Mouse (Mus musculus): ENCODE results near the gene Gm10283. TPM values are rescaled to one million over a fixed set of nuclear protein-coding genes. Genes with fewer than 3 reads are reported as not detected.
"Not testable (repeated sequence)": the region's sequence is repeated elsewhere in the genome, so short reads cannot be mapped to it uniquely, and the experiment has no call there.

Gene Gm10283
- not detected in 2 replicates for polyA plus RNA-seq (2016; fragmentation: Nextera tagmentation; extraction: Ambion mirVana)

- H3K27ac ChIP-seq, result no peak within 1 kb of the TSS
- no peaks in the 10 kb centered on the region for H3K9me3 ChIP-seq
- WGBS, result 71% methylated on average over 2 of the region's 2 CpGs
- no peaks in the 10 kb centered on the region for H3K36me3 ChIP-seq
- peaks cover 8% of the 10 kb centered on the region; the same call in 1 of the 2 replicates for H3K4me1 ChIP-seq (replicated peaks)
- no peak for DNase-seq (ENCODE audit: low spot score)
- H3K27me3 ChIP-seq (ENCODE audit: insufficient read depth, poor library complexity, severe bottlenecking), result no peaks in the 10 kb centered on the region
- H3K4me3 ChIP-seq, result no peak within 1 kb of the TSS
These were observed at the start of gene Gm10283 for GRCm38 (mm10) chr8:60503098-60503497. TSS of gene Gm10283 (minus strand) at chr8:60503198.

GRCm38 (mm10) chr8:60534945-60535344, 31.9 kb upstream of the Gm10283 start:
- H3K36me3 ChIP-seq, result no peaks in the 10 kb centered on the region
- H3K9me3 ChIP-seq, result peaks cover 7% of the 10 kb centered on the region; the same call in 1 of the 2 replicates
- no peak for DNase-seq (ENCODE audit: low spot score)
- H3K4me1 ChIP-seq (replicated peaks), result peaks cover 5% of the 10 kb centered on the region; the same call in 1 of the 2 replicates
- no peak overlapping the region for H3K4me3 ChIP-seq
- 35% methylated on average over 2 of the region's 2 CpGs for WGBS
- H3K27ac ChIP-seq, result no peak overlapping the region
- no peaks in the 10 kb centered on the region for H3K27me3 ChIP-seq (ENCODE audit: insufficient read depth, poor library complexity, severe bottlenecking)

- H3K36me3 ChIP-seq, result no peaks in the 10 kb centered on the region
- no peak for DNase-seq (ENCODE audit: low spot score)
- H3K4me1 ChIP-seq (replicated peaks), result no peaks in the 10 kb centered on the region
- H3K4me3 ChIP-seq, result no peak overlapping the region
- H3K27ac ChIP-seq, result no peak overlapping the region
- H3K27me3 ChIP-seq (ENCODE audit: insufficient read depth, poor library complexity, severe bottlenecking), result no peaks in the 10 kb centered on the region
- H3K9me3 ChIP-seq, result no peaks in the 10 kb centered on the region
These were observed 15.3 kb upstream of the Gm10283 start for GRCm38 (mm10) chr8:60518286-60518685.

- DNase-seq (ENCODE audit: low spot score), result peak; percentile 79
- Histone ChIP-seq H3K27me3 (ENCODE audit: insufficient read depth, poor library complexity, severe bottlenecking) (no peaks in the 10 kb centered on the region), H3K4me1 (replicated peaks) (peaks cover 8% of the 10 kb centered on the region; the same call in 1 of the 2 replicates), H3K27ac (peak within 1 kb of the TSS; percentile 88), H3K36me3 (no peaks in the 10 kb centered on the region), H3K9me3 (no peaks in the 10 kb centered on the region), H3K4me3 (peak within 1 kb of the TSS; percentile 59)
- WGBS, result under 1% methylated on average over 25 of the region's 25 CpGs
These were observed 2.9 kb upstream of the Gm10283 start, which contains the start of gene Aadat for GRCm38 (mm10) chr8:60505653-60506521. TSS of gene Aadat (plus strand) at chr8:60505932.

- not testable (repeated sequence) for H3K36me3 ChIP-seq; DNase-seq (ENCODE audit: low spot score); H3K27ac ChIP-seq; H3K27me3 ChIP-seq (ENCODE audit: insufficient read depth, poor library complexity, severe bottlenecking); H3K4me1 ChIP-seq (replicated peaks); H3K9me3 ChIP-seq; H3K4me3 ChIP-seq
- 90% methylated on average over 2 of the region's 2 CpGs for WGBS
These were observed 8.0 kb downstream of the Gm10283 start for GRCm38 (mm10) chr8:60495046-60495445.

- Histone ChIP-seq H3K4me3 (no peak overlapping the region), H3K27me3 (ENCODE audit: insufficient read depth, poor library complexity, severe bottlenecking) (no peaks in the 10 kb centered on the region), H3K4me1 (replicated peaks) (no peaks in the 10 kb centered on the region), H3K27ac (no peak overlapping the region), H3K9me3 (no peaks in the 10 kb centered on the region), H3K36me3 (no peaks in the 10 kb centered on the region)
- WGBS, result 93% methylated on average over 11 of the region's 11 CpGs
- DNase-seq (ENCODE audit: low spot score), result no peak
These were observed 8.4 kb downstream of the Gm10283 start for GRCm38 (mm10) chr8:60494606-60495005.

- Histone ChIP-seq H3K4me1 (replicated peaks) (no peaks in the 10 kb centered on the region), H3K9me3 (no peaks in the 10 kb centered on the region), H3K4me3 (no peak overlapping the region), H3K36me3 (no peaks in the 10 kb centered on the region), H3K27ac (no peak overlapping the region), H3K27me3 (ENCODE audit: insufficient read depth, poor library complexity, severe bottlenecking) (no peaks in the 10 kb centered on the region)
- 80% methylated on average over 3 of the region's 3 CpGs for WGBS
- no peak for DNase-seq (ENCODE audit: low spot score)
These were observed 10.5 kb downstream of the Gm10283 start for GRCm38 (mm10) chr8:60492471-60492870.

GRCm38 (mm10) chr8:60491871-60492270, 11.1 kb downstream of the Gm10283 start:
- DNase-seq (ENCODE audit: low spot score), result no peak
- Histone ChIP-seq H3K4me3 (no peak overlapping the region), H3K27me3 (ENCODE audit: insufficient read depth, poor library complexity, severe bottlenecking) (no peaks in the 10 kb centered on the region), H3K9me3 (no peaks in the 10 kb centered on the region), H3K36me3 (no peaks in the 10 kb centered on the region), H3K4me1 (replicated peaks) (no peaks in the 10 kb centered on the region), H3K27ac (no peak overlapping the region)
- 96% methylated on average over 2 of the region's 2 CpGs for WGBS

- DNase-seq (ENCODE audit: low spot score), result no peak
- Histone ChIP-seq H3K27ac (no peak overlapping the region), H3K4me1 (replicated peaks) (no peaks in the 10 kb centered on the region), H3K27me3 (ENCODE audit: insufficient read depth, poor library complexity, severe bottlenecking) (no peaks in the 10 kb centered on the region), H3K36me3 (no peaks in the 10 kb centered on the region), H3K4me3 (no peak overlapping the region), H3K9me3 (no peaks in the 10 kb centered on the region)
- WGBS, result 84% methylated on average over 2 of the region's 2 CpGs
These were observed 12.9 kb downstream of the Gm10283 start for GRCm38 (mm10) chr8:60490147-60490546.

- Histone ChIP-seq H3K27me3 (ENCODE audit: insufficient read depth, poor library complexity, severe bottlenecking) (no peaks in the 10 kb centered on the region), H3K27ac (no peak overlapping the region), H3K4me1 (replicated peaks) (no peaks in the 10 kb centered on the region), H3K36me3 (no peaks in the 10 kb centered on the region), H3K4me3 (no peak overlapping the region), H3K9me3 (no peaks in the 10 kb centered on the region)
- peak; percentile 66 for DNase-seq (ENCODE audit: low spot score)
- 40% methylated on average over 15 of the region's 15 CpGs for WGBS
These were observed 36.2 kb downstream of the Gm10283 start for GRCm38 (mm10) chr8:60466686-60467335.

GRCm38 (mm10) chr8:60449296-60449695, 53.7 kb downstream of the Gm10283 start:
- H3K27me3 ChIP-seq (ENCODE audit: insufficient read depth, poor library complexity, severe bottlenecking), result no peaks in the 10 kb centered on the region
- no peaks in the 10 kb centered on the region for H3K36me3 ChIP-seq
- H3K4me3 ChIP-seq, result no peak overlapping the region
- H3K27ac ChIP-seq, result no peak overlapping the region
- DNase-seq (ENCODE audit: low spot score), result no peak
- no peaks in the 10 kb centered on the region for H3K4me1 ChIP-seq (replicated peaks)
- 81% methylated on average over 2 of the region's 2 CpGs for WGBS
- no peaks in the 10 kb centered on the region for H3K9me3 ChIP-seq

- no peak for DNase-seq (ENCODE audit: low spot score)
- Histone ChIP-seq H3K36me3 (no peaks in the 10 kb centered on the region), H3K27me3 (ENCODE audit: insufficient read depth, poor library complexity, severe bottlenecking) (no peaks in the 10 kb centered on the region), H3K4me1 (replicated peaks) (no peaks in the 10 kb centered on the region), H3K4me3 (no peak overlapping the region), H3K9me3 (no peaks in the 10 kb centered on the region), H3K27ac (no peak overlapping the region)
- 77% methylated on average over 6 of the region's 6 CpGs for WGBS
These were observed 58.0 kb downstream of the Gm10283 start for GRCm38 (mm10) chr8:60444989-60445388.

- Histone ChIP-seq H3K4me1 (replicated peaks) (no peaks in the 10 kb centered on the region), H3K36me3 (no peaks in the 10 kb centered on the region), H3K9me3 (no peaks in the 10 kb centered on the region), H3K27ac (no peak overlapping the region), H3K4me3 (no peak overlapping the region), H3K27me3 (ENCODE audit: insufficient read depth, poor library complexity, severe bottlenecking) (no peaks in the 10 kb centered on the region)
- no peak for DNase-seq (ENCODE audit: low spot score)
- 63% methylated on average over 3 of the region's 3 CpGs for WGBS
These were observed 64.4 kb downstream of the Gm10283 start for GRCm38 (mm10) chr8:60438557-60438956.

Measured in hindbrain, embryonic 10.5 days (tissue).